Mouse (Mus musculus) embryonic facial prominence, embryonic 15.5 days (tissue): ENCODE measurements at regions not wholly inside any gene's neighbourhood (a gene's known extent, or its start where the extent isn't known, plus 50 kb on each side); places are given as distances from the start of the nearest gene placed in this dataset.

Experiments
- ATAC-seq: fragments of 200-750 bp; cut with Nextera tagmentation; 2 replicates; pipeline ENCODE4 v1.8.0; 2017; ENCODE audit warnings: low read depth, moderate TSS enrichment; ENCODE audit not compliant: insufficient number of reproducible peaks, low FRiP score, low TSS enrichment
- H3K27ac ChIP-seq: fragments of 300-500 bp; sonication (generic); replicated peaks from 2 replicates; pipeline ENCODE4 v1.5.1; 2015; ENCODE audit warnings: mild to moderate bottlenecking, inconsistent platforms
- H3K27me3 ChIP-seq: fragments of 300-500 bp; sonication (generic); 2 replicates; pipeline ENCODE4 v1.6.1; 2015; ENCODE audit warnings: inconsistent platforms
- H3K36me3 ChIP-seq: fragments of 300-500 bp; sonication (generic); 2 replicates; pipeline ENCODE4 v1.6.1; 2015; ENCODE audit warnings: mild to moderate bottlenecking, inconsistent platforms
- H3K4me1 ChIP-seq: fragments of 300-500 bp; sonication (generic); 2 replicates; pipeline ENCODE4 v1.6.1; 2015; ENCODE audit warnings: inconsistent platforms
- H3K4me2 ChIP-seq: fragments of 300-500 bp; sonication (generic); replicated peaks from 2 replicates; pipeline ENCODE4 v1.6.1; 2015; ENCODE audit warnings: mild to moderate bottlenecking, inconsistent platforms
- H3K4me3 ChIP-seq: fragments of 300-500 bp; sonication (generic); replicated peaks from 2 replicates; pipeline ENCODE4 v1.5.1; 2015; ENCODE audit warnings: mild to moderate bottlenecking, inconsistent platforms
- H3K9ac ChIP-seq: fragments of 300-500 bp; sonication (generic); 2 replicates; pipeline ENCODE4 v1.6.1; 2015; ENCODE audit warnings: inconsistent platforms
- H3K9me3 ChIP-seq: fragments of 300-500 bp; sonication (generic); replicated peaks from 2 replicates; pipeline ENCODE4 v1.6.1; 2016; ENCODE audit warnings: inconsistent platforms
- WGBS: fragments of 180-500 bp; shearing (Covaris S2); methylation state at CpG from one replicate; pipeline ENCODE4 v1.1.7; 2015; 5-methylcytosine and 5-hydroxymethylcytosine counted together

GRCm38 (mm10) chr4:153321085-153321484, 161.5 kb downstream of the Ajap1 start:
- no peak for ATAC-seq
- Histone ChIP-seq H3K9me3 (no peaks in the 10 kb centered on the region), H3K4me1 (no peaks in the 10 kb centered on the region), H3K4me2 (no peak overlapping the region), H3K9ac (no peak overlapping the region), H3K27me3 (no peaks in the 10 kb centered on the region; the same call in 1 of the 2 replicates), H3K4me3 (no peak overlapping the region), H3K27ac (no peak overlapping the region), H3K36me3 (no peaks in the 10 kb centered on the region)
- WGBS = 81% methylated on average over 10 of the region's 10 CpGs

- H3K9me3 ChIP-seq = no peaks in the 10 kb centered on the region
- no peak for ATAC-seq
- no peaks in the 10 kb centered on the region; the same call in 1 of the 2 replicates for H3K27me3 ChIP-seq
- H3K4me1 ChIP-seq = no peaks in the 10 kb centered on the region
- no peaks in the 10 kb centered on the region for H3K36me3 ChIP-seq
- WGBS = 64% methylated on average over 9 of the region's 9 CpGs
- H3K4me2 ChIP-seq = no peak overlapping the region
- no peak overlapping the region for H3K9ac ChIP-seq
- no peak overlapping the region for H3K4me3 ChIP-seq
- H3K27ac ChIP-seq = no peak overlapping the region
Measured at GRCm38 (mm10) chr4:153320602-153321001, 162.0 kb downstream of the Ajap1 start.

- H3K9me3 ChIP-seq = no peaks in the 10 kb centered on the region
- H3K27me3 ChIP-seq = no peaks in the 10 kb centered on the region; the same call in 1 of the 2 replicates
- WGBS = 80% methylated on average over 16 of the region's 16 CpGs
- ATAC-seq = no peak
- no peak overlapping the region for H3K9ac ChIP-seq
- H3K4me1 ChIP-seq = no peaks in the 10 kb centered on the region
- no peak overlapping the region for H3K27ac ChIP-seq
- H3K4me2 ChIP-seq = no peak overlapping the region
- no peak overlapping the region for H3K4me3 ChIP-seq
- no peaks in the 10 kb centered on the region for H3K36me3 ChIP-seq
Measured at GRCm38 (mm10) chr4:153316964-153317724, 165.5 kb downstream of the Ajap1 start.

DNA sequence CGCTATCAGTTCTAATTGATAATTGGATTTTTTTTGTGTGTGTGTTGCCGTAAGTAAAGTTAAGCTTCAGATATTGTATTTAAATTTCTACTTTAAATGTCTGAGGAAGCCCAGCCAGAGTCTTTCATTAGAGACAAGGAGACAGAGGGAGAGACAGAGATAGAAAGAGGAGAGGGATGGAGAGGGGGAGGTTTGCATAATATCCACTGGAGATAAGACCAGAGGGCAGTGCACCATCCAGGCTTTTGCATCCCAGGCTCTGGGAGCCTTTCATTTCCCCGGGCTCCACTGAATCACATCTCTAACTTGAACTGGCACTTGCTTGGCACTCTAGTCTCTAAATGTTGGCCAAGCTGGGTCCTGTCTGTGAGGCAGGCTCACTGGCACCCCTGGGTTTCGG, 166.1 kb downstream of the Ajap1 start:
- no peaks in the 10 kb centered on the region for H3K9me3 ChIP-seq
- H3K4me3 ChIP-seq = no peak overlapping the region
- H3K4me2 ChIP-seq = no peak overlapping the region
- no peaks in the 10 kb centered on the region for H3K36me3 ChIP-seq
- no peak overlapping the region for H3K27ac ChIP-seq
- ATAC-seq = no peak
- H3K9ac ChIP-seq = no peak overlapping the region
- no peaks in the 10 kb centered on the region for H3K4me1 ChIP-seq
- WGBS = 85% methylated on average over 4 of the region's 4 CpGs
- H3K27me3 ChIP-seq = no peaks in the 10 kb centered on the region

GRCm38 (mm10) chr4:153313961-153314360, 168.7 kb downstream of the Ajap1 start:
- Histone ChIP-seq H3K4me1 (no peaks in the 10 kb centered on the region), H3K4me2 (no peak overlapping the region), H3K27me3 (no peaks in the 10 kb centered on the region), H3K27ac (no peak overlapping the region), H3K36me3 (no peaks in the 10 kb centered on the region), H3K9me3 (no peaks in the 10 kb centered on the region), H3K4me3 (no peak overlapping the region), H3K9ac (no peak overlapping the region)
- 75% methylated on average over 12 of the region's 12 CpGs for WGBS
- no peak for ATAC-seq

GRCm38 (mm10) chr4:153311574-153311973, 171.0 kb downstream of the Ajap1 start:
- Histone ChIP-seq H3K36me3 (no peaks in the 10 kb centered on the region), H3K27me3 (no peaks in the 10 kb centered on the region), H3K9me3 (no peaks in the 10 kb centered on the region), H3K27ac (no peak overlapping the region), H3K4me1 (no peaks in the 10 kb centered on the region), H3K4me2 (no peak overlapping the region), H3K9ac (no peak overlapping the region), H3K4me3 (no peak overlapping the region)
- 57% methylated on average over 5 of the region's 5 CpGs for WGBS
- ATAC-seq = no peak

GRCm38 (mm10) chr4:153310641-153311040, 172.0 kb downstream of the Ajap1 start:
- no peaks in the 10 kb centered on the region for H3K9me3 ChIP-seq
- no peaks in the 10 kb centered on the region for H3K27me3 ChIP-seq
- WGBS = 58% methylated on average over 2 of the region's 2 CpGs
- no peaks in the 10 kb centered on the region for H3K36me3 ChIP-seq
- no peak overlapping the region for H3K4me3 ChIP-seq
- ATAC-seq = no peak
- H3K4me1 ChIP-seq = no peaks in the 10 kb centered on the region
- no peak overlapping the region for H3K4me2 ChIP-seq
- no peak overlapping the region for H3K9ac ChIP-seq
- H3K27ac ChIP-seq = no peak overlapping the region

DNA sequence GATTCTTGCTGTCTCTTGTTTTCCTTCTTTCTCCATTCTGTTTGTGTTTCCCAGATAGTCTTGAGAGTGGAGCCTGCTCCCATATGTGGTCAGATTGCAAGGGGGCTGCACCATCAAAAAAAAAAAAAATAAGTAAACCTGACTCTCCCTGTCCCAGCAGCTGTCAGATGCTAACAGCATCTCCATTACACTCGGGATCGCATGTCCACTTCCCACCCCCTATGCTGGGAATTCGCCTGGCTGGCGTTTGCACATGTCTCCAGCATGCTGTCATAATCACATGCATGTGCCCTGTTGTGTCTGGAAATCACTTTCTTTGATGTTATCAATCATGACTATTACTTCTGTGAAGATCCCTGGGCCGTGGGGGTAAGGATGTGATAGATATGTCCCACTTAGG, 179.1 kb downstream of the Ajap1 start:
- no peak overlapping the region for H3K9ac ChIP-seq
- ATAC-seq = no peak
- H3K27me3 ChIP-seq = no peaks in the 10 kb centered on the region
- H3K9me3 ChIP-seq = no peaks in the 10 kb centered on the region
- 17% methylated on average over 5 of the region's 5 CpGs for WGBS
- no peak overlapping the region for H3K27ac ChIP-seq
- H3K36me3 ChIP-seq = no peaks in the 10 kb centered on the region
- no peak overlapping the region for H3K4me2 ChIP-seq
- no peak overlapping the region for H3K4me3 ChIP-seq
- no peaks in the 10 kb centered on the region for H3K4me1 ChIP-seq

GRCm38 (mm10) chr4:153302855-153303254, 179.8 kb downstream of the Ajap1 start:
- Histone ChIP-seq H3K4me1 (no peaks in the 10 kb centered on the region), H3K4me3 (no peak overlapping the region), H3K27me3 (no peaks in the 10 kb centered on the region), H3K36me3 (no peaks in the 10 kb centered on the region), H3K27ac (no peak overlapping the region), H3K4me2 (no peak overlapping the region), H3K9me3 (no peaks in the 10 kb centered on the region), H3K9ac (no peak overlapping the region)
- whole genome bisulfite sequencing = 81% methylated on average over 4 of the region's 4 CpGs
- ATAC-seq = no peak

GRCm38 (mm10) chr4:153298277-153298676, 184.3 kb downstream of the Ajap1 start:
- ATAC-seq = no peak
- H3K36me3 ChIP-seq = no peaks in the 10 kb centered on the region
- 75% methylated on average over 5 of the region's 5 CpGs for WGBS
- H3K9ac ChIP-seq = no peak overlapping the region
- H3K9me3 ChIP-seq = no peaks in the 10 kb centered on the region
- no peak overlapping the region for H3K4me3 ChIP-seq
- no peaks in the 10 kb centered on the region for H3K27me3 ChIP-seq
- H3K27ac ChIP-seq = no peak overlapping the region
- no peaks in the 10 kb centered on the region for H3K4me1 ChIP-seq
- no peak overlapping the region for H3K4me2 ChIP-seq

DNA sequence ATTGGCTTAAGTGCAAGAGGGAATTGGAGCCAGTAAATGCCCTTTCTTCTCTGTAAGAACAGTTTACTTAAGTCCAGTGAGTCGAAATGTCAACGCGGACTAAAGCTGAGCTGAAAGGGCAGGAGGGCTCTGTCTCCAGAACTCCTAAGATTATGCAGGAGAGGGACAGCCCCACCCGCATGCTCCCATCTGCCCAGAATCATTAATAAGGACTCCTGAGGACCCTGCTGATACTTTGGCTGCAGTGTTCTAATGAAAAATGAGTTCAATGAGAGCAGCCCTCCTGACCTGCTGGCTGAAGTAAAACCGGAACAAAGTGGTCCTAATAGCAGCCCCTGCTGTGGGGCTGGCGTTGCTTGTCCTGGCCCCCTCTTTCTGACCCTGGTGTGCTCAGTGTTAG, 187.8 kb downstream of the Ajap1 start:
- Histone ChIP-seq H3K4me3 (no peak overlapping the region), H3K36me3 (no peaks in the 10 kb centered on the region), H3K9ac (no peak overlapping the region), H3K27me3 (no peaks in the 10 kb centered on the region), H3K4me2 (no peak overlapping the region), H3K9me3 (no peaks in the 10 kb centered on the region), H3K4me1 (no peaks in the 10 kb centered on the region), H3K27ac (no peak overlapping the region)
- no peak for ATAC-seq
- WGBS = 74% methylated on average over 6 of the region's 6 CpGs

DNA sequence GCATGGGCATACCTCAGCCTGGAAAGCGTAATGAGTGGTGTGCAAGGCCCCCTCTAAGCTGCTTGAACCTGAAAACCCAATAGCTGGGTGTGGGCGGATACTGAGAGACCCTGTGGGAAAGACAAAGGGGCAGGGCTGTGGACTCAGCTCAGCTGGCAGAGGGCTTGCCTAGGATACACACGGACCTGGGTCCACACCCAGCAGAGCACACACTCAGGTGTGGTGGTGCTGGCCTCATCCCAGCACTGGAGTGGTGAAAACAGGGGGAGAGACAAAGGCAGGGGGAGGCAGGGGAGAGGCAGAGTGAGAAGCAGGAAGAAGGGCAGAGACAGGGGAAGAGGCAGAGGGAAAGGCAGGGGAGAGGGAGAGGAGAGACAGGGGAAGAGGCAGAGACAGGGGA, 189.5 kb downstream of the Ajap1 start:
- Histone ChIP-seq H3K4me1 (no peaks in the 10 kb centered on the region), H3K9me3 (no peaks in the 10 kb centered on the region), H3K36me3 (no peaks in the 10 kb centered on the region), H3K4me3 (no peak overlapping the region), H3K4me2 (no peak overlapping the region), H3K9ac (no peak overlapping the region), H3K27ac (no peak overlapping the region), H3K27me3 (no peaks in the 10 kb centered on the region)
- ATAC-seq = no peak
- WGBS = 43% methylated on average over 3 of the region's 3 CpGs
